Mouse (Mus musculus) hindlimb bud, embryonic 11.5 days (tissue): ENCODE data around the gene Gm12666.
"Not testable (repeated sequence)": the region's sequence is repeated elsewhere in the genome, so short reads cannot be mapped to it uniquely, and the experiment has no call there.

Experiments used
- DNase-seq: peaks from one replicate; pipeline ENCODE4 v3.0.0-alpha.2; 2012; ENCODE audit warnings: low read depth, low spot score; ENCODE audit errors: extremely low spot score

The Gm12666 gene

DNA sequence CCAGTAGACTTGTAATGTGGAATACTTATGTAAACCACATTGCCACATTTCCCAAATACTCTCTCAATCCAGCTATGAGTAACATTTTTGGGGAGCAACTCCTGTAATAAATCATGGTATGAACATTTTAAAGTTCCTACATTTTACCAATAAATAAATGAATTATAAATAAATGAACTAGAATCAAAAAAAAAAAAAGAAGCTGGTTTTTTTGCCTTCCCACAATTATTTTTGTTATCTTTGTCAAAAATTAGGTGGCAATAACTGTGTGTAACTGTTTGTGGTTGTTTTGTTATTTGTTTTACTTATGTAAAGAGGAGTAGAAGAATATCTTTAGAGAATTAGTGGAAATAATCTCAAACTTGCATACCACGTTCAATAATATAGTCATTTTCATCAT is at the start of gene Gm12666:
TSS of gene Gm12666 (minus strand) at position 101 of the 400 bp plus-strand sequence.
- not testable (repeated sequence) for DNase-seq

DNA sequence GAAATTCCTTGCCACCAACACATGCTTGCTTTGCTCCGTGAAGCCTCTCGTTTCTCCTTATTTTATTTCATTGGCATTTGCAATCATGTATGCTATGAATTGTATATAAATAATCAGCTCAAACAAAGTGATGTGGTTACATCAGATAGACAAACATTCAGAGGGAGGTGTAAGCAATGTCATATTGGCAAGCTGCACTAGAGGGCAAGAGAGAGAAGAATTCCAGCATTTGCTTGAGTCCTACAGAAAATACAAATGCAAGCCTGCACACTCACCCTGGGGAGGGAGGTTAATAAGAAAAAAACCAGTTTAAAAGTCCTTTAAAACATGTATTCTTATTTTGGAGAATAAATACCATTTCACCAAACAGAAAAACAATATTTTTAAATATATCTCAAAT is 34.8 kb upstream of the Gm12666 start:
- DNase-seq, result no peak

- DNase-seq, result no peak
These were observed 24.7 kb upstream of the Gm12666 start for GRCm38 (mm10) chr4:92216286-92216685.

DNA sequence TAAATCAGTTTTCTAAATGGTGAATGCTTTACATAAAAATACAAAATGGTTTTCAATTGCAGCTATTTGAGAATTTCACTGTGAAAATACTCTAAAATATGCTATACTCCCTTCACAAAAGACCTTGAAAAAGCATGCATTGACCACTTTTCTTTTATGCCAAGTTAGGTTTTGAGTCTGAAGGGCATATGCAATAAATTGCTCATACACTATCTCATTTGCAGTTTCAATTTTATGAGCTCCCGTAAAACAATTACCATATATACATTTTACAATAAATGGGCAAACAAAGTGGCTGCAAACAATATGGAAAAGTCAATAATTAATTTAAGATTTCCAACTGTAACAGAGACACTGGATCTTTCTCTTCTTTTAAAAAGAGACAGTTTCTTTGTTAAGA is 38.9 kb downstream of the Gm12666 start:
- no peak for DNase-seq

DNA sequence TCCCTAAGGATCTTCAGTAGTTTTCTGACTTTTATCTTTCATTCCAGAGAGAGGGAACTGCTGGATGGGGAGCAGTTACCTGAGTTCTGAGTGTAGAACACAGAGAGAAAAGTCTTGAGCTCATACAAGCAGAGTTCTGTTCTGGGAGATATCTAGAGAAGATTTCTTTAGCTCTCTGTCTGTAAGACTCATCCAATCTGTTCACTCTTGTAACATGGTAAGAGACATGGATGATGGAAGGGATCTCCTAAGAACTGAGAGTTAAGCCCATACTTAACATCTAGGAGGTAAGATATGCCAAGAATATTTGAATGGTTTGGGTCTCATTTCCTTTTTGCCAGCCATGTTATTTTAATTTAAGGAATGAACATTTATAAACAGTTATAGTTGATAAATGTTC is 44.4 kb downstream of the Gm12666 start, which contains the start of gene Izumo3:
TSS of gene Izumo3 (minus strand) at position 101 of the 400 bp plus-strand sequence.
- DNase-seq, result no peak
